Comparison of ENCODE assay signal across 10 mouse cellular contexts in the genomic region with DNA sequence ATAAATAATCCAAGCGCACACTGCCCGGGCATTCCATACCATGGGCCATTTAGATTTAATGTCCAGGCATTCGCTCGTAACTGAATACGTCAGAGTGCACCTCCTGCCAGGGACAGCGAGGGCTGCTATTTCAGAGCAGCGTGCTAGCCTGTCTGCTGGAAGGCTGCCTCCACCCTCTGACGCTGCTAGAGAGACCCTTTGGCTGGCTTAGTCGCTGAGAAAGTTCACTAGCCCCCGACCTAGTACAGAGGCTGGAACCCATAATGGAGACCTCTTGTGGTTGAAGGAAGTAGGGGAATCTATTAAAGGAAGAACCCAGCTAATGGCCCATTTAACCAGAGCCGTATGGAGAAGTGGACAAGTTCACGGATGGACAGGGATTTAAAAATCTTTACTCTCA. TPM values are rescaled to one million over a fixed set of nuclear protein-coding genes. Genes with fewer than 3 reads are reported as not detected.
DNase-seq lines count a peak whose midpoint lies in the region; ATAC-seq and TF ChIP-seq lines count a peak whose summit lies in the region.
"Had no signal": no experiment of that assay in that cellular context is flagged by ENCODE, and none has a peak within 500 bp of the region (broad histone marks: within the 10 kb centered on the region; RNA-seq: fewer than 3 reads in every experiment).

No protein-coding gene starts in this region.

- in situ Hi-C loops in ES-E14 (cut with MboI; ENCODE audit: low sequenced_read_pairs in 2 of 2, unreplicated experiment in 2 of 2), result no loop called here

- no peaks in the 10 kb centered on the region for H3K9me3 ChIP-seq in intestine, embryonic 14.5 days (ENCODE audit: control insufficient read depth, low read length)
- H3K9me3 ChIP-seq in intestine, embryonic 16.5 days (ENCODE audit: control insufficient read depth, low read length), result no peaks in the 10 kb centered on the region
- H3K9me3 ChIP-seq in ES-E14 (ENCODE audit: control insufficient read depth, insufficient read depth, low read depth, low read length), result no peaks in the 10 kb centered on the region
- no peaks in the 10 kb centered on the region for H3K9me3 ChIP-seq in embryonic facial prominence, embryonic 14.5 days (ENCODE audit: control insufficient read depth, low read length)
- H3K9me3 ChIP-seq in limb, embryonic 13.5 days, result no peaks in the 10 kb centered on the region

- H3K4me2 ChIP-seq in intestine, embryonic 14.5 days (ENCODE audit: low read length), result no peak overlapping the region
- H3K4me2 ChIP-seq in intestine, embryonic 16.5 days (ENCODE audit: low read depth, low read length), result no peak overlapping the region
- peak overlapping the region; percentile 35 for H3K4me2 ChIP-seq in embryonic facial prominence, embryonic 14.5 days (ENCODE audit: low read depth, low read length)
- H3K4me2 ChIP-seq in limb, embryonic 13.5 days (replicated peaks), result peak overlapping the region; percentile 55

- no peak overlapping the region for H3K9ac ChIP-seq in intestine, embryonic 14.5 days (ENCODE audit: low read length)
- no peak overlapping the region for H3K9ac ChIP-seq in intestine, embryonic 16.5 days (ENCODE audit: low read depth, low read length)
- peak overlapping the region; percentile 32; the same call in 1 of the 2 replicates for H3K9ac ChIP-seq in ES-E14 (ENCODE audit: insufficient read depth, low read depth, low read length, poor library complexity, severe bottlenecking)
- H3K9ac ChIP-seq in embryonic facial prominence, embryonic 14.5 days (ENCODE audit: low read depth, low read length), result no peak overlapping the region
- no peak overlapping the region for H3K9ac ChIP-seq in limb, embryonic 13.5 days

- H3K27ac ChIP-seq in intestine, embryonic 14.5 days (ENCODE audit: low read depth), result no peak overlapping the region
- H3K27ac ChIP-seq in intestine, embryonic 16.5 days (ENCODE audit: low read length), result no peak overlapping the region
- no peak overlapping the region for H3K27ac ChIP-seq in ES-E14 (ENCODE audit: insufficient read depth, low read depth, low read length, poor library complexity, severe bottlenecking)
- no peak overlapping the region for H3K27ac ChIP-seq in embryonic facial prominence, embryonic 14.5 days (replicated peaks; ENCODE audit: low read depth, low read length)
- no peak overlapping the region for H3K27ac ChIP-seq in limb, embryonic 13.5 days

- no peaks in the 10 kb centered on the region for H3K4me1 ChIP-seq in intestine, embryonic 14.5 days (replicated peaks; ENCODE audit: control insufficient read depth, insufficient read depth, low read length)
- no peaks in the 10 kb centered on the region for H3K4me1 ChIP-seq in intestine, embryonic 16.5 days (ENCODE audit: control insufficient read depth, insufficient read depth, low read length)
- H3K4me1 ChIP-seq in ES-E14 (ENCODE audit: control insufficient read depth in 2 of 2, insufficient read depth in 2 of 2, low read length in 2 of 2, poor library complexity in 1 of 2), result peaks cover 11 to 16% of the 10 kb centered on the region in 2 experiments; a peak in 2 of 4 replicates
- H3K4me1 ChIP-seq in embryonic facial prominence, embryonic 14.5 days (ENCODE audit: control insufficient read depth, insufficient read depth, low read length), result peaks cover 3% of the 10 kb centered on the region; the same call in 1 of the 2 replicates
- H3K4me1 ChIP-seq in limb, embryonic 13.5 days, result peaks cover 30% of the 10 kb centered on the region

- H3K4me3 ChIP-seq in intestine, embryonic 14.5 days (ENCODE audit: low read depth, low read length), result no peak overlapping the region
- H3K4me3 ChIP-seq in intestine, embryonic 16.5 days (ENCODE audit: low read length), result no peak overlapping the region
- peak overlapping the region in 1 of 2 experiments; percentile 15; a peak in 2 of 4 replicates for H3K4me3 ChIP-seq in ES-E14 (ENCODE audit: insufficient read depth in 1 of 2, low read depth in 1 of 2, low read length in 2 of 2, poor library complexity in 1 of 2, severe bottlenecking in 1 of 2)
- H3K4me3 ChIP-seq in embryonic facial prominence, embryonic 14.5 days (ENCODE audit: low read depth, low read length), result no peak overlapping the region
- H3K4me3 ChIP-seq in limb, embryonic 13.5 days, result peak overlapping the region; percentile 11; the same call in 1 of the 2 replicates

- DNase-seq in intestine, embryonic 14.5 days (ENCODE audit: low spot score), result no peak
- no peak for DNase-seq in ES-E14 (ENCODE audit: low read depth, low spot score)
- peak; percentile 49 for DNase-seq in embryonic facial prominence, embryonic 14.5 days (ENCODE audit: low spot score)
- no peak for DNase-seq in layer of hippocampus, adult 8-10 months (ENCODE audit: low spot score in 2 of 2)
- DNase-seq in urinary bladder, postnatal 36 days (ENCODE audit: low spot score in 2 of 2), result no peak
- DNase-seq: lung, postnatal 10 days; thymus, adult 2 months had no signal

- H3K27me3 ChIP-seq in intestine, embryonic 14.5 days (replicated peaks; ENCODE audit: control insufficient read depth, insufficient read depth, low read length), result no peaks in the 10 kb centered on the region
- H3K27me3 ChIP-seq in intestine, embryonic 16.5 days (replicated peaks; ENCODE audit: control insufficient read depth, insufficient read depth, low read length), result no peaks in the 10 kb centered on the region
- H3K27me3 ChIP-seq in embryonic facial prominence, embryonic 14.5 days (replicated peaks; ENCODE audit: control insufficient read depth, insufficient read depth, low read length), result no peaks in the 10 kb centered on the region
- no peaks in the 10 kb centered on the region for H3K27me3 ChIP-seq in limb, embryonic 13.5 days

- H3K36me3 ChIP-seq in intestine, embryonic 14.5 days (ENCODE audit: control insufficient read depth, insufficient read depth, low read length), result no peaks in the 10 kb centered on the region
- no peaks in the 10 kb centered on the region for H3K36me3 ChIP-seq in intestine, embryonic 16.5 days (ENCODE audit: control insufficient read depth, insufficient read depth, low read length)
- no peaks in the 10 kb centered on the region for H3K36me3 ChIP-seq in ES-E14 (ENCODE audit: control insufficient read depth, insufficient read depth, low read length, poor library complexity, severe bottlenecking)
- H3K36me3 ChIP-seq in embryonic facial prominence, embryonic 14.5 days (ENCODE audit: control insufficient read depth, insufficient read depth, low read length), result no peaks in the 10 kb centered on the region
- H3K36me3 ChIP-seq in limb, embryonic 13.5 days, result no peaks in the 10 kb centered on the region

- WGBS in intestine, embryonic 14.5 days, result 32% methylated on average over 12 of the region's 12 CpGs
- WGBS in intestine, embryonic 16.5 days, result 33% methylated on average over 12 of the region's 12 CpGs
- WGBS in embryonic facial prominence, embryonic 14.5 days, result 25% methylated on average over 12 of the region's 12 CpGs
- 8% methylated on average over 12 of the region's 12 CpGs for WGBS in limb, embryonic 13.5 days

- 0 out of 2 replicates have a peak, but pooled peaks have one; percentile 27 for ATAC-seq in intestine, embryonic 14.5 days (replicated peaks; ENCODE audit: low FRiP score, low TSS enrichment, low read depth)
- ATAC-seq in intestine, embryonic 16.5 days, result no peak
- ATAC-seq in embryonic facial prominence, embryonic 14.5 days (ENCODE audit: low read depth), result peak; percentile 69; the same call in 1 of the 2 replicates
- ATAC-seq in limb, embryonic 13.5 days (ENCODE audit: low FRiP score, low read depth), result peak; percentile 79
- ATAC-seq in megakaryocyte-erythroid progenitor cell, adult 5-6 weeks (replicated peaks; ENCODE audit: low FRiP score, low TSS enrichment, poor library complexity, severe bottlenecking), result no peak

TF ChIP-seq in ES-E14, 5 proteins besides CTCF, POLR2A, EP300 and RAD21:
- no peak for TF ChIP-seq ZNF384 (IDR thresholded peaks at IDR 0.05; ENCODE audit: low read depth, low read length)
- no peak for TF ChIP-seq ZC3H11A (IDR thresholded peaks at IDR 0.05; ENCODE audit: borderline replicate concordance, low read depth, low read length)
- TF ChIP-seq MAFK (IDR thresholded peaks at IDR 0.05; ENCODE audit: insufficient read depth, low read depth, low read length), result no peak
- no peak for TF ChIP-seq CHD2 (IDR thresholded peaks at IDR 0.05; ENCODE audit: low read depth, low read length)
- no peak for TF ChIP-seq HCFC1 (IDR thresholded peaks at IDR 0.05; ENCODE audit: borderline replicate concordance, insufficient read depth, low read length)

RNA-seq across cellular contexts. Expression of a gene that starts 49.2 kb away (rescaled TPM):
- polyA plus RNA-seq in intestine, embryonic 14.5 days (2014; fragmentation: Nextera tagmentation; extraction: Ambion mirVana), result 0.62 and 0.63 TPM in 2 replicates
- 0.83 and 1.1 TPM in 2 replicates for polyA plus RNA-seq in intestine, embryonic 16.5 days (2015; fragmentation: Nextera tagmentation; extraction: Ambion mirVana)
- 1.4 and 2.5 TPM in 2 replicates for total RNA-seq in ES-E14 (2012; rRNA removed)
- 5.8 and 5.9 TPM in 2 replicates for polyA plus RNA-seq in embryonic facial prominence, embryonic 14.5 days (2014; fragmentation: Nextera tagmentation; extraction: Ambion mirVana)
- 3.7 and 5.1 TPM in 2 replicates for polyA plus RNA-seq in limb, embryonic 13.5 days (2015; fragmentation: Nextera tagmentation; extraction: Ambion mirVana)
- 0.22 and 1.2 TPM in 2 replicates for total RNA-seq in megakaryocyte-erythroid progenitor cell, adult 5-6 weeks (2014; fragmentation: Nextera tagmentation)
- 0.27 and 0.38 TPM in 2 replicates for total RNA-seq in megakaryocyte-erythroid progenitor cell, adult 5-6 weeks (2017)
- total RNA-seq in layer of hippocampus, adult 8-10 months (2022), result 1 to 10 TPM; 1.8 to 4.0 (median 3.2) TPM

Comparison
In these comparisons a context has a peak if more than half of its experiments do, and no peak if none do; other contexts are left out.
1. ATAC-seq: peak in intestine, embryonic 14.5 days (single experiment), embryonic facial prominence, embryonic 14.5 days (single experiment) and limb, embryonic 13.5 days (single experiment); none in intestine, embryonic 16.5 days (single experiment) and megakaryocyte-erythroid progenitor cell, adult 5-6 weeks (single experiment).
2. H3K4me2 ChIP-seq: peak in embryonic facial prominence, embryonic 14.5 days (single experiment) and limb, embryonic 13.5 days (single experiment); none in intestine, embryonic 14.5 days (single experiment) and intestine, embryonic 16.5 days (single experiment).